Mouse (Mus musculus): ENCODE measurements at regions not wholly inside any gene's neighbourhood (a gene's known extent, or its start where the extent isn't known, plus 50 kb on each side); places are given as distances from the start of the nearest gene placed in this dataset.

DNA sequence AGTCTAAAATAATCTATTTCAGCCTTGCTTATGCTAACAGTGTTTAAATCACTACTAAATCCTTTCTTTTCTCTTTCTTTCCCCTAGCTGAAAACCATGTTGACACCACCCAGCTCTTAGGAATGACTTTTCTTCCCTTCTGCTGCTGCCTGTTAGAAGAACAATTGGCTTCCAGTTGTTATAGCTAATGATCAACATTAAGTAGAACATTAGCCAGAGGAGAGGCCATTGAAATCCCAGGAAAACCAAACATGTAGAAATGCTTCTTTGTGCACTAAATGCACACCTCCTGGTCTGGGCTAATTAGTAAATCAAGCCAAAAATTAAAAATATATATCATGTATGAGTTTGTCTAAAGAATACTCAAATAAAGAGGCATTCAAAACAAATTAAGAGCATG, 703.0 kb upstream of the Arpp21 start:
- no peak for DNase-seq (ENCODE audit: low spot score in 2 of 2)

DNA sequence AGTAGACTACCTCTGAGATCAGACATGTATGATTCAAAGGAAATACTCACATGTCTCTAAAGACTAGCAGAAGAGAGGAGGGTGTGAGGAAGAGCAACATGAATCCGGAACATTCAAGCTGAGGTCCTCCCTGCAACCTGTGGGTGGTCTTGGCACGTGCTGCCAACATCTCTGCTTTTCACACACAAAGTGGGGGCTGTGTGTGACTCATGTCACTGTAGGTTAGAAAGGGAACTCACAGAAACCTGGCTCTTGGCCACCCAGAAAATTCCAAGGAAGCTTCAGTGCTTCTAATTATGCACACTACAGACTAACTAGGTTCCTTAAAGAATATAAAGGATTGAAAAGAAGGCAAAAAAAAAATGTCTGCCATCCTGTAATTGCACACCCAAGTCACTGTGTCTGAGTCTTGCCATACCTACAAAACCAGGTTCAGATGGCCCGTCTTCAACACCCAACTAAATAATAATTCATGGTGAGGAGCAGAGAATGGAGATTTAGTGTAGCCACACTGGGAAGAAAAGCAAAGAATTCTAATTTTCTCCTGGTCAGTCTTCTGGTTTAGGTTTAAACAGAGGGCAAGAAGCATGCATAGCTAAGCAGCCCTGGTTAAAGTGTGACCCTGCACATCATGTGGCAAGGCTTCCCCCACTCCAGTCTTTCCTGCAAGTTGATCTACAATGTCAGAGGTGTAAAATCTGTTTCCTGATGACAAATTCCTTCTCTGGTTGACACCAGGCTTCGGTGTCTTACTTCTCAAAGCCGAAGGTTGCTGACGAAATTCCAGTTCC, 673.8 kb upstream of the Arpp21 start:
- DNase-seq (ENCODE audit: low spot score in 2 of 2) = no peak

DNA sequence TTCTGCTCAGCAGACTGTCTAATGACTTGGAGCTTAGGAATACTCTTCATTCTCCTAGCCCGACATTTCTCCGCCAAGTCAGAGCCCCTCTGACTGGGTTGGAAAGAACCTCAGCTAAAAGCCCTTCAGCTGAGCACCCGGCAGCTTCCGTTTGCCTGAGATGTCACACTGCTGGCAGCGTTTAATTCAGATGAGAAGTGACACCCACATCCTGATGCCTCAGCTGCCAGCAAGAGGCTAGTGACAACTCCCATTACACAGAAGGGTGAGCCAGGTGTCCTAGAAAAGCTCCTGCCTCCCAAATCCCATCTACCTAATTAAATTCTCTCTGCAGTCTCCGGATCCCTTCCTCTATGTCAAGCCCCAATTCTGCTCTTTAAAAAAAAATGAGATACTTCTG, 670.2 kb upstream of the Arpp21 start:
- DNase-seq (ENCODE audit: low spot score in 2 of 2) = no peak

DNA sequence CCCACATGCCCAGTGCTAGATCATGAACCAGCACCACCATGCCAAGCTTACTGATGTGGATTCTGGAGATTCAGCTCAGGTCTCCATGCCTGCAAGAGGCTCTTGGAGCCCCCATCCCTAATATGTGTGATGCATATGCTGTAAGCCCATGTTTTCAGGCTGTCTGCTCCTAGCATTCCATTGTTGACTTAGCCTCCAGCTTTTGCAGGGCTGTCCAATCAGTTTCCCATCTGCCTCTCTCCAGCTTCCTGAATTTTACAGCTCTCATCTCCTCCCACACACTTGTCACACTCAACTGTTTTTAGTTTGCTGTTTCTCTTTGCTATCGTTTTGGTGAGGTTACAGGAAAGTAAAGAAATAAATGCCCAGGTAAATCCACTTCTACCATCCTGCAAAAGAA, 629.2 kb upstream of the Arpp21 start:
- no peak for DNase-seq (ENCODE audit: low spot score in 2 of 2)

DNA sequence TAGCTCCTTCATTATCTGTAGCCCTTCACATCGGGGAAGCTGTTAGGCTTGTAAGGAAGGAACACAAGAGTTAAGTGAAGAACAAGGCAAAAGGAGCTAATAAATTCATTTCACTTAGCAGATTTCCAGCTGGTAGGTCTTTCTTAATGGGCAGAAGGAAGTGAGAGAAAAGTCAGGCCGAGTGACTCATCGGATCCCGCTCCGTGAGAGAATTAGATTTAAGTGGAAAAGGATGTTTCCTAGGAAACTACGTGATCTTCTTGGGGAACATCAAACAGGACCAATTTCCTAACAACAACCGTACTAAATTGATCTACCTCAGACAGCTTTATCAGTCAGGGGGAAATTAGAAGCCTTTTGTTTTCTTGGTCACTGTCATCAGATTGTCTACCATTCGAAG, 625.4 kb upstream of the Arpp21 start:
- DNase-seq (ENCODE audit: low spot score in 2 of 2) = no peak

DNA sequence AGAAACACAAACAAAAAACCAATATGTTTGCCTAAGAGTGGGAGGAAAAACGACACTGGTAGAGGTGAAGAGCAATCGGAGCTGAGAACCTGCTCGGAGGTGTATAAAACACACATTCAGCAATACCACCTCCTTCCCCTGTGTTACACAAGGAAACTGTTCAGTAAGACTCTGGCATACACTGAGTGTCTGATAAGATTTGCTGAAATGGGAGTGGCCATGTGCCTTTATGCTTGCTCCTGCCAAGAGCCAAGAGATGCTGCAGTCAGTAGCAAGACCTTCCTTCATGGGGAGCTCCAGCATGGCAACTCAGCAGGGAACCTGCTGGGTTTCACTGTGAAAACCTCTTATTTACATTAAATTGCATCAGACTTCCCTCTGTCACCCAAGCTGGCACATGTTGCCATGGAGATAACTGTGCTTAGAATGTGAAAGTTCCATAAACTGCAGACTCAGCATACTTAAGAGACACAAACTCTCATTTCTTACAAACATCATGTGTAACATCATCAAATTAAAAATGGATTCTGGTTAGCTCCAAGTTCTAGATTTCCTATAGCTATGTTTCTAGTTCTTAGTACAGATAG, 624.7 kb upstream of the Arpp21 start:
- DNase-seq (ENCODE audit: low spot score in 2 of 2) = no peak

DNA sequence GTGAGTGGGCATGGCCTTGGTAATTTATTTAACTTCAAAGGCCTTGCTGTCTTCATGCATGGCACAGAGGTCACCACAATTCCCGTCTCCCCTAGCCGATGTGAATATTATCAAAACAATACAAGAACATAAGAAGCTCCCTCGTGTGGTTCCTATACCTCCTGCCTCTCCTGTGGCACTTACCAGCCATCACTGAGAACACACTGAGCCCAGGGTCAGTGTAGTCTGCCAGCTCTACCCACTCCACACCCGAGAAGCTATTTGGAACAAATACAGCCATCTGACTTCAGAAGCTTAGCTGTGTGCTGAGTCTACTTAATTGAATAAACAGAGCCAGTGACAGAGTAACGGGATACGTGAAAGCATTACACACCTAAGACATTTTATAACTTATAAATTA, 605.7 kb upstream of the Arpp21 start:
- DNase-seq (ENCODE audit: low spot score in 2 of 2) = no peak

DNA sequence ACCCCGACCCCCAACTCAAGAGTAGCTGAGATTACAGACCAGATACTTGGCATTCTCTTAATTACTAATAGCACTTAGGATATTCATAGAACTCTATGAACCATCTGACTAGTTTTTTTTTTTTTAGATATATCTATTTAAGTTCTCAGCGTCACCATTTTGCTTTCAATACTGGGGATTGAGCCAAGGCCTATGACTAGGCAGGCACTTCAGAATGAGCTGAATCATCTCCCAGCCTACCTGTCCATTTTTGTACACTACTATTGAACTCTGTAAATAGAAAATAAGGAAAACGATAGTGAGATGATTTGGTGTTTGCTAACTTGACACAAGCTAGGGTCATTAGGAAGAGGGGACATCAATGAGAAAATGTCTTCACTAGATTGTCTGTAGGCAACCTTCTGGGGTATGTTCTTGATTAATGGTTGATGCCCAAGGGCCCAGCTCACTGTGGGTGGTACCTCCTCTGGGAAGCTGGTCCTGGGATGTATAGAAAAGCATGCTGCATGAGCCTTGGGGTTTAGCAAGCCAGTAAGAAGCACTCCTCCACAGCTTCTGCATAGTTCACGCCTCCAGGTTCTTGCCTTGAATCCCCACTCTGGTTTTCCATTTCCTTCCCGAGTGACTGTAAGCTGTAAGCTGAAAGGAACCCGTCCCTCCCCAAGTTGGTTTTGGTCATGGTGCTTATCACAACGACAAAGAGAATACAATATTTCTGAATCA, 603.5 kb upstream of the Arpp21 start:
- DNase-seq (ENCODE audit: low spot score in 2 of 2) = no peak

DNA sequence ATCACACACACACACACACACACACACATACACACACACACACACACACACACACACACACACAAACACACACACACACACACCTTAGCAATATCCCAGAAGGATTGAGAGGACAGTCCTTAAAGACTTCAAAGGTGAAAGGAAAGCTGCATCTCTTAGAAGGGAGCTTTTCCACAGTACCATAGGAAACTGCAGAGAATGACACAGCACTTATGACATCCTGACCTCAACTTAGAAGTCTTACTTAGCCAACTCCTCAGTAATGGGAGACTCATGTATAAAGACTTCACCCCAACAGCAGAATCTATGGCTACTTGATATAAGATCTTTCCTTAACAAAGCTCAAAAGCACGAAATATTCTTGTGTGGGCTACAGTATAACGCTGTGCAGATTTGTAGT, 601.8 kb upstream of the Arpp21 start:
- DNase-seq (ENCODE audit: low spot score in 2 of 2) = no peak

DNA sequence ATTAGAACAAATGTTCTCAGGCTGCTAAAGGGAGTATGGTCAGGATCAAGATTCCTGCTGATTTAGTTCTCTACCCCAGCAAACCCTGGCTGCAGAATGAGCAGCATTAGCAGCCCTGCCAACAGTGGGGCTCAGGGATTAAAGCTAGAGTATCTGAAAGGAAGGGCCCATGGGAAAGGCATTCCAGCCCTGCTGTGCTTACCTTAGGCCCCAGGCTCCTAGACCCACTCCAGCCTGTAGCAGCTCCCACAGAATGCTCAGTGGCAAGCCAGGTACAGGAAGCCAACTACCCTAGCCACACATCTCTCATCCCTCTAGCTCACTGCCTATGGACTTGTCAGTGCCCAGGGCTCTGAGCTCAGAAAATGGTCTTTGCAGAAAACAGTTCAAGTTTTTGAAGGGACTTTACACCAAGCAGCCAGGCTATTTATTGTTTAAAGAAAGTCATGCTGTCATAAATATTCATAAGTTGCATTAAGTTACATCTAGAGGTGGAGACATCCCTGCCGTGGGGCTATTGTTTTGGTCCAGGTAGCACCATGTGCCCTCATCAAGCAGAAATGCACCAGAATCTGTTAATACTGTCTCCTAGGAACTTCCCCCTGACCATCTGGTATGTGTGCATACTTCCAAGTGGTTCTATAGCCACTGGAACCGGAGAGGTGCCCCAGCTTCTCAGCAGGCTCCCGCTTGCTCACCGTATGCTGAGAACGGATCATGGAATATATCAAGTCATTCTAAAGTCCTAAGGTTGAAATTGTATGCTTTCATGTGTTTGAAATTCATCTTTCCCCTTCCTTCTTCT, 598.9 kb upstream of the Arpp21 start:
- no peak for DNase-seq (ENCODE audit: low spot score in 2 of 2)

DNA sequence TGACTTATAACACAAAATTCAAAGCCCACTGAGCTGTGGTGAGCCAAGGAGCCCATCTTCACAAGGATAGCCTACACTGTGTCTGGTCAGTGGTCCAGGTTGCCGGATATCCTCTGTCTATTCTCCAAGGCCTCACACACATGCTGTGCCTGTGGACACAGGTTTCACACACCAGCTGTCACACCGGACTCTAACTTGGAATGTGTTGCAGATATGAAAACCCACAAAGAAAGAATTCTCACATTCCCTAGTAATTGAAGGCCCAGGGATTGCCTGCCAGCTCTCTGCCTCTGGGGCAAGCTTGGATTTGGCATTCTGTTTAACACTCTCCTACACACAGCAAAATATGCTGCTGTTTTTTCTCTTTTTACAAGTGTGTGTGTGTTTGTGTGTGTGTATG, 595.4 kb upstream of the Arpp21 start:
- no peak for DNase-seq (ENCODE audit: low spot score in 2 of 2)

DNA sequence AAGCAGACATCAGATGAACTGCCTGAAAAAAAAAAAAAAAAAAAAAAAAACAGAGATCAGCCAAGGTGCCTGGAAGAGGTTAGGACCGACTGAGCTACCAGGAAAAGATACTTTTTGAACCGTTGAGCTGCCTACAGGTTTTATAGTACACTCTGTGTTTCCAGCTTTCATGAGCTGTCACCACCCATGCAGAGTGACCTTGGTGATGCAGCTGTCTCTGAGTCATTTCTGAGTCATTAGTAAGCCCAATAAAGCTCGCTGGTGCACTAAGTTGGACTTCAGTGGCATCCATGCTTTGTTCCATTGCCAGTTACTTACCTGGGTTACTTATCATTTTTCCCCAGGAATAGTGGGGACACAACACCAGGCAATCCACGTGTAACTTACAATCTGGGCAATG, 592.9 kb upstream of the Arpp21 start:
- DNase-seq (ENCODE audit: low spot score in 2 of 2) = no peak

DNA sequence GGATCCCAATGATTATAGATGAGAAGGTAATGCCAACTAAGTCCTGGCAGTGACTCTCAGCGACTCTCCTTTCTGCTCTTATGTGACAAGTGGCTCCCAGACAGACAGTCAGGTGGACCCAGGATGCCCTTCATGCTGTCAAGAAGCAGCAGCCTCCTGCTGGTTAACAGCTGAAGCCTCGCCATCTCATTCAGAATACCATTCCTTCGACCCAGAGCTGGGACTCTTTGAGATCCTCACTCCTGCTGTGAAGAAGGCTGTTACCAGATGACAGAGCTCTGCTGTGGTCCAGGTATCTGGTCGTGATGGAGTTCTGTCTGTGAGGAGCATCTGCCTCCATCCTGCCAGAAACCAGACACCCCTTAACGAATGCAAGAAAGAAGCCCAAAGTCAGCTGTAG, 590.9 kb upstream of the Arpp21 start:
- DNase-seq (ENCODE audit: low spot score in 2 of 2) = no peak

DNA sequence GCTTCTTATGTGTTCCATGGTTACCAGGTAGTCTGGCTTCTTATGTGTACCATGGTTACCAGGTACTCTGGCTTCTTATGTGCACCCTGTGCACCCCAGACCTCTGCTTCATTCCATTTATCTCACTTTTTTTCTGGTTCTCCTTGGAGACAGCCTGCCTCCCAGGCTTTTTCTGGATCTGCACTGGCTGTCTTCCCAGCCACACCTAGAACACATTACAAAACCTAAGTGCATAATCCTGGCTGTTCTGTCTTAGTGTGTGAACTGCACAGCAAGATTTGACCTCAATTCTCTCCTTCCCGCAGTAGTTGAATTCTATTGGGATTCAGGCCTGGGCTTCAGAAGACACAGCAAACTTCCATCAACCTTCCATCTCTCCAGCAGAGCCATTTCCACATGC, 586.2 kb upstream of the Arpp21 start:
- DNase-seq (ENCODE audit: low spot score in 2 of 2) = no peak

DNA sequence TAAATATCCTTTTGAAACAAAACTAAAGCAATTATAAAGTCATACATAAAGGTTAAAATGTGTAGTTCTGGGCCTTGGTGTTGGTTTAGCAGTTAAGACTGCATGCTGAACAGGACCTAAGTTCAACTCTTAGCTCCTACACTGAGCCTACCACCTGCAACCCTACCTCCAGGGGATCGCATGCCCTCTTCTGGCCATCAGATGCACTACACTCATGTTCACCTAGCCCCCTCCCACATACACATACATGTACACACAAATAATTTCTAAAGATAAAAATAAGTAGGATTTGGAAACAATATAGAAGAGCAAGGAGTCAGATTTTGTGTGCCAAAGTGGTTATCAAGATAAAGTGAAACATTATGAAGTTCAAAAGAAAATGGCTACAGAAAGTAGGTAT, 576.2 kb upstream of the Arpp21 start:
- DNase-seq (ENCODE audit: low spot score in 2 of 2) = no peak

DNA sequence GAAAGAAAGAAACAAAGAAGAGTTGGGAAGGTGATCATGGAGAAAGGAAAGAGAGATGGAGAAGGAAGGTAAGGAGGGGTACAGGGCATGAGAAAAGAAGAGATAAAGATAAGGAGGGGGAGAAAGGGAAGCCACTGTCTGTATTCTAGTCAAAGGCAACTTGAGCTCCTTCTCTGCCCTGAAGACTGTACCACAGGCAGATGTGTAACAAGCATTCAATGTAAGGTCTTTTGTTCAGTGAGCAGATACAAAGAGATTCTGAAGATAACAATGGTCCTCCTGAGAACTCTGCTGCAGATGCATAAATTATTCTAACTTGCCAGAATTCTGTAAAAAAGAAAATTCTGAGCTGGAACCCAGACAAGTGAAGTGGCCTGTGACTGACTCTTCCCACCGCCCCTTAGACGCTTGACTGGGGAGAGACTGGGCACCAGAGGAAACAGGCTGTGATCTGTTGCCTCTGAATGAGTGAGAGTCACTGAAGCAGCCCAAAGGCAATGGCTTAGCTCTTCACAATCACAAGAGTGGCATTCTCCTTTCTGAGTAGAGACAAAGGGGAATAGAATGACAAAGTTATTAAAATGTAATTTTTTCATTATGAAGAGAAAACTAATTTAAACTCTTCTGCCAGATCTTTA, 564.0 kb upstream of the Arpp21 start:
- DNase-seq (ENCODE audit: low spot score in 2 of 2) = no peak

DNA sequence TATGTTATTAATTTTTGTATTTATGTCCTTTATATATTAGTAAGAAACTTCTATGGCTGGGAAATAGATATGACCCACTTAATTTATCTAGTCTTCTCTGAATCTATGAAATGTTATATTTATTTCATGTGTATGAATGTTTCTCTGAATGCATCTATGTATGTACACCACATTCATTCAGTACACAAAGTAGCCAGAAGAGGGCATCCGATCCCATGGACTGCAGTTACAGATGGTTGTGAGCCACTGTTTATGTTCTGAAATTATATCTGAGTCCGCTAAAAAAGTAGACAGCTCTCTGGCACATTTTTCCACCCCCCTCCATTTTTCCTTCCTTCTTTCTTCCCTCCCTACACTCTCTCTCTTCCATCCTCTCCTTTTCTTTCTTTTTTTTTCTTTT, 557.8 kb upstream of the Arpp21 start:
- DNase-seq (ENCODE audit: low spot score in 2 of 2) = no peak

DNA sequence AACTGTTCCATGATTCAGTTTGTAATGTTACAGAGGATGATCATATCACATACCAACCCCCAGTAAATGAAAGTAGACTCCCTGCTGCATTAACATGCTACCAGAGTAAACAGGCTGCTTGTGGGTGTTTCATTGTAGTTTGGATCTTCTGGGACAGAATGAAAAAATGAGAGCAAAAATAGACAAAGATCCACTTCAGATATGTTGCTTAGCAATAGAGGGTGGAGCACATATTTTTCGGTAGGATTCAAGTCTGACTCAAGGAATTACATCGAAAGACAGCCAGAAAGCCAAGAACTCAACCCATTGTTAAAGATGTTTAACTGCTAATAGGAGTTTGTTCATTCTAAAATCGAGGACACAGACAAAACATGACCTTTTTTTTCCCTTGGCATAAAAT, 536.2 kb upstream of the Arpp21 start:
- no peak for DNase-seq (ENCODE audit: low spot score in 2 of 2)

DNA sequence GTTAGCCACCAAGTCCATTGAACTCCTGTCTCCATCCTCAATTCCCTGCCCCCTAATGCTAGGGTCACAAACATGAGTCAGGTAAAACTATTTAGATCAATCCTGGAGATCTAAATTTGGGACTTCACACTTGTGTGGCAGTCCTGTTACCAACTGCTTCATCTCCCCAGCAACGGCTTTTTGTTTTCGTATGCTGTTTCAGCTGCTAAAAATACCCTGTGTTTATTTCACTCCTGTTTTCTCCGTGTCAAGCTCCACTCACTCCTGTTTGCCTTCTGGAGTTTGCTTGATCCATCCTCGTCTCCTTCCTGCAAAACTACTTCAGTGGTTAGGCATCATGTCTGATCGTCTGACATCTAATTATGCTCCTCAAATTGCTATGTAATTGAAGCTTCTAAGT, 508.9 kb upstream of the Arpp21 start:
- no peak for DNase-seq (ENCODE audit: low spot score in 2 of 2)

DNA sequence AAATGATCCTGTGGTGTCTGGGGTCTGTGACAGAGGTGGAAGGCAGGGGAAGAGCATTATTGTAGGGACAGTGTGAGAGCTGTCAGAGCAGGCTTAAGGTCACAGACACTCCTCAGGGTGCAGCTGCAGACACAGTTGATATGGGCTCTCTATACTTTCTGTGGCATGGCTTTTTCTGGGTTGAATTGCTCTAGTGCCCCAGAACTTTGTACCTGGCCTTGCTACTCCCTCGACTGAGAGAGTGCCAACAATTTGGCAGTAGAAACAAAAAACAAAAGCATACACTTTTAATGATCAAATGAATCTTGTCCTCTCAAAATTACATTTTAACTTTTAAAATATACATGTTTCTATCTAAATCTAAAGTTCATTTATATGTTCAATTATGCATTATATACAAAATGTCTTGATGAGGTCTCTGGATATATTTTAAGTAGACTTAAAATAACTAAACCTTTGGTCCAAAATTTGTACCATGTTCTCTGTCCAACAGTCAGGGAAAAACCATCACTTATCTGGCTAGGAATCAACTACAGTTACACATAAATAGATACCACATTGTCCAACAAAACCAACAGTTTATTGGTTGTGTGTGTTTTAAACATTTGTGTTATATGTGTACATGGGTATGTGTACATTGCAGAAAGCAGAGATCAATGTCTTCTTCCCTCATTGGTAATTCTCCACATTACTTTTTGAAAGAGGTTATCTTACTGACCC, 508.3 kb upstream of the Arpp21 start:
- no peak for DNase-seq (ENCODE audit: low spot score in 2 of 2)

DNA sequence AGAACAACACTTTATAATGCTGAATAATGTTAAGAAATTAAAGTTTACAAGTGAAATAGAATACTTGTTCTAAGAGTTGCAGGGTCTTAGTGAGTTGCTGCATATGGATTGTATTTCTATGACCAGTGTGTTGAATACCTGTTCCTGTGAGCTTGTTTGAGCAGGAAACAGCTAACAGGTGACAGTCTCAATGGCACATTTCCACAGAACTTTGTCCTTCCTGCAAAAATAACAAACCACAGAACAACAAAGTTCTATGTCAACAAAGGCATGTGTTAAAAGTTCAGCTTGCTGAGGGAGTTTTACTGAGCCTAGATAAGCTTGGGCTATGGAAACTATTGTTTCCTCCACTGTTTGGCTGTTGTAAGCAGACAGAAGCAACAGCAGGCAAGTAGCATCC, 500.0 kb upstream of the Arpp21 start:
- no peak for DNase-seq (ENCODE audit: low spot score in 2 of 2)

All from spleen, postnatal 14 days (tissue).